Mouse (Mus musculus): ENCODE data around the gene Map2k1.

DNA sequence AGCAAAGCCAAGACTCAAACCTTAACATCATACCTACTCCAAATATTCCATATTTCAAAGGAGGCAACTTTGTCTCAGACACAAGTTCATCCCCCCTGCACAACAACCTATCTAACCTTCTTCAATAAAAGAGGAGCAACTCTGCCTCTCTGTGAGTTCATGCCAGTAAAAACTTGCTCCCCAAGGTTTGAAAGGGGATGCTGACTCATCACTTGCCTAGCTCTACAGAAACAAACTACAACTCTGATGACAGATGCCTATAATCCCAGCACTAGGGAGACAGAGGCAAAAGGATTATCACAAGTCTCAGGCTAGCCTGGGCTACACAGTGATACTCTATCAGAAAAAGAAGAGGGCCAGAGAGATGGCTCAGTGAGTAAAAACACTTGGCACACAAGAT, 35.5 kb downstream of the Map2k1 start:
- TF ChIP-seq ZC3H11A (IDR thresholded peaks at IDR 0.05; ENCODE audit: borderline replicate concordance, low read depth, low read length) = no peak
- TF ChIP-seq CHD2 (IDR thresholded peaks at IDR 0.05; ENCODE audit: low read depth, low read length) = no peak

Measured in ES-E14 (cell line).